Mouse (Mus musculus) spleen, adult 2 months (tissue): ENCODE results near the gene Obsl1.

Experiments used
- CTCF ChIP-seq: fragments of 200-500 bp; IDR thresholded peaks from 2 replicates; pipeline ENCODE4 v1.5.1; 2011; ENCODE audit warnings: mild to moderate bottlenecking, inconsistent platforms; ENCODE audit not compliant: insufficient read depth, insufficient read length, insufficient replicate concordance; ENCODE audit errors: extremely low read depth
- POLR2A ChIP-seq: fragments of 200-500 bp; IDR thresholded peaks from 2 replicates; pipeline ENCODE4 v1.6.1; 2011; ENCODE audit warnings: low read depth, low read length, inconsistent platforms

DNA sequence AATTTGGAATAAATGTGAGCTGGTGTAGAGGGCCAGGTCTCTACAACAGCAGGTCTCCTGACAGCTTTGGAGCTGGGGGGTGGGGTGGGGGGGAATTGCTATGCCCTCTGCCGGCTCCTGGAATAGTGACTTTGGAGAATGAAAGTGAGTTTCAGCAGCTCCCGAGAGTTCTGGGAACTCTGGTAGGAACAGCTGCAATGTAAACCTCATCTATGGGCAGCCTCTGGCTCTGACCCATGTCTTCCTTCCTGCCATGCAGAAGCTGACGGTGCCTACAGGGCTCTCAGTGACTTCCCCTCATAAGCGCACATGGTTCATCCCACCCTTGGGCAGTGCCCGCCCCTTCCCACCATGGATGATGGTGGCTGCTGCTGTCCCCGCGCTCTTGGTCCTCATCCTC, 49.4 kb upstream of the Obsl1 start:
- TF ChIP-seq CTCF (no peak), POLR2A (no peak)
